Mouse (Mus musculus) heart, postnatal 0 days (tissue): ENCODE measurements at regions not wholly inside any gene's neighbourhood (a gene's known extent, or its start where the extent isn't known, plus 50 kb on each side); places are given as distances from the start of the nearest gene placed in this dataset.
"Not testable (repeated sequence)": the region's sequence is repeated elsewhere in the genome, so short reads cannot be mapped to it uniquely, and the experiment has no call there.

Source experiments
- ATAC-seq: fragments of 200-750 bp; cut with Nextera tagmentation; 2 replicates; pipeline ENCODE4 v1.8.0; 2017; ENCODE audit warnings: low read depth, moderate number of reproducible peaks, moderate library complexity; ENCODE audit not compliant: insufficient read depth
- DNase-seq: peaks from one replicate; pipeline ENCODE4 v3.0.0-alpha.2; 2016; ENCODE audit warnings: low spot score
- H3K27ac ChIP-seq: fragments of 300-500 bp; sonication (generic); 2 replicates; pipeline ENCODE4 v1.5.1; 2014; ENCODE audit warnings: low read depth, mild to moderate bottlenecking
- H3K27me3 ChIP-seq: fragments of 300-500 bp; sonication (generic); 2 replicates; pipeline ENCODE4 v1.6.1; 2014; ENCODE audit warnings: low read length, mixed read lengths; ENCODE audit not compliant: control insufficient read depth, insufficient read depth
- H3K36me3 ChIP-seq: fragments of 300-500 bp; sonication (generic); replicated peaks from 2 replicates; pipeline ENCODE4 v1.6.1; 2014; ENCODE audit warnings: low read length, mixed read lengths; ENCODE audit not compliant: control insufficient read depth, insufficient read depth
- H3K4me1 ChIP-seq: fragments of 300-500 bp; sonication (generic); 2 replicates; pipeline ENCODE4 v1.6.1; 2014; ENCODE audit warnings: antibody characterized with exemption; ENCODE audit not compliant: control insufficient read depth, insufficient read depth
- H3K4me2 ChIP-seq: fragments of 300-500 bp; sonication (generic); 2 replicates; pipeline ENCODE4 v1.6.1; 2014; ENCODE audit warnings: low read depth, mild to moderate bottlenecking, low read length, moderate library complexity
- H3K4me3 ChIP-seq: fragments of 300-500 bp; sonication (generic); 2 replicates; pipeline ENCODE4 v1.5.1; 2014; ENCODE audit warnings: low read depth, low read length
- H3K9ac ChIP-seq: fragments of 300-500 bp; sonication (generic); replicated peaks from 2 replicates; pipeline ENCODE4 v1.6.1; 2014; ENCODE audit warnings: low read depth, low read length, mixed read lengths
- H3K9me3 ChIP-seq: fragments of 300-500 bp; sonication (generic); replicated peaks from 2 replicates; pipeline ENCODE4 v1.6.1; 2016; ENCODE audit warnings: low read length; ENCODE audit not compliant: control insufficient read depth
- CTCF ChIP-seq: IDR thresholded peaks from 2 replicates; pipeline ENCODE4 v1.5.1; 2016; ENCODE audit warnings: antibody characterized with exemption, control low read depth, low read depth
- EP300 ChIP-seq: IDR thresholded peaks from 2 replicates; pipeline ENCODE4 v1.6.1; 2016; ENCODE audit warnings: antibody characterized with exemption, low read depth
- WGBS: fragments of 180-500 bp; shearing (Covaris S2); extraction: QIAGEN DNeasy Blood & Tissue Kit; methylation state at CpG from one replicate; pipeline ENCODE4 v1.1.7; 2014; 5-methylcytosine and 5-hydroxymethylcytosine counted together

DNA sequence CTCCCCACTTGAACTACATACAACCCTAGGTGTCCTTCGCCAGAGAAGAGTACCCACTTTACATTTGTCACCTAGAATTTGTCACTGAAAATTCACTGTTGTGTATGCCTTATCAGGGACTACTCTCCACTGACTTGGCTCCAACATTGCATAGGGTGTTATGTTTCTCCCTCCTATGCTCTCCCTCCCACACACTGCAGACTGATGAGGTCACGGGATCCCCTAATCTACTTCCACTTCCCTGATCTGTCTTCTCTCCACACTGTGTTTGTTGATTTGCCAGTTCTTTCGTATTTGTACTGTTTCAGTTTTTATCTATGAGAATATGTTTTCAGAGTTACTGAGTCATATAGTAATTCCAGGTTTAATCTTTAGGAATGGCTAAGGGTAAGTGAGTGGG lies 371.8 kb upstream of the Dab2 start:
- Histone ChIP-seq H3K27ac (no peak overlapping the region), H3K9ac (no peak overlapping the region), H3K4me1 (no peaks in the 10 kb centered on the region), H3K27me3 (no peaks in the 10 kb centered on the region), H3K36me3 (no peaks in the 10 kb centered on the region), H3K9me3 (no peaks in the 10 kb centered on the region), H3K4me3 (no peak overlapping the region), H3K4me2 (peak overlapping the region; percentile 21; the same call in 1 of the 2 replicates)
- no peak for TF ChIP-seq EP300
- no peak for TF ChIP-seq CTCF
- DNase-seq = peak; percentile 86
- ATAC-seq = peak; percentile 91
- 7% methylated on average over 3 of the region's 3 CpGs for WGBS

DNA sequence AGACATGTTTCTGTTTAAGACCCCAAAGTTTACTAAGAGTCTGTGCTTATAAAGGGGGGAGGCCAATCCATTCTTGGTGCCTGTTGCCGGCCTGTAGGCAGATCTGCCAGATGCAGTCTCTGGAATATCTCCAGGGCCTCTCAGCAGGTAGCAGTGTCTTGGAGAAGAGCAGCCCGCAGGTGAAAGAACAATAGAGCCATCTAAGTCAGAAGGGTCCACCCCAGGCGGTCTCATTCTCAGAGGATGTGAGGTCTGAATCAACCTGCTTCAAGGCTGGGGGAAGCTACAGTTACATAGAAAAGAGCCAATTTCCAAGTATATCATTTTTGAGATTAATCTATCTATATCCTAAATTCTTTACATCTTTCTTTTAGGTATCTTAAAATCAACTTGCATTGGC lies 366.0 kb upstream of the Dab2 start:
- no peak for DNase-seq
- no peak overlapping the region for H3K9ac ChIP-seq
- H3K27me3 ChIP-seq = no peaks in the 10 kb centered on the region
- H3K4me3 ChIP-seq = no peak overlapping the region
- 67% methylated on average over 3 of the region's 3 CpGs for WGBS
- H3K27ac ChIP-seq = no peak overlapping the region
- TF ChIP-seq CTCF = no peak
- H3K9me3 ChIP-seq = no peaks in the 10 kb centered on the region
- no peaks in the 10 kb centered on the region for H3K36me3 ChIP-seq
- no peak overlapping the region for H3K4me2 ChIP-seq
- no peaks in the 10 kb centered on the region for H3K4me1 ChIP-seq
- ATAC-seq = no peak

DNA sequence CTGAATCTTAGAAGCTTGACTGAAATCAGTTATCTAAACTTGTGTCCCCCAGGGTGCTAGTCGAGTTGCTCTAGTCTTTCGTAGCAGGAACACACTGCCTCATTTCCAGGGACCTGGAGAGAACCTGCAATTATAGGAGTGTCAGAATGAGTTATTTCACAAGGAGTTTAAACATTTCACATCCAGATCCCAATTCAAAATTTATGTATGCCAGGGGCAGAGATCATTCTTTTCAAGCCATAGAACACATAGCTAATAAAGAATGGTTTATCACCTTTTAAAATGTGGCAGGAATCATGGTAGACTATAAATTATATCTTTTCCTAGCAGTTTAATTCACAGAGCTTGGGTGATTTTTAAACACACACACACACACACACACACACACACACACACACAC lies 358.6 kb upstream of the Dab2 start:
- DNase-seq (no peak), ATAC-seq (no peak)
- Histone ChIP-seq H3K4me2 (no peak overlapping the region), H3K9me3 (no peaks in the 10 kb centered on the region), H3K27ac (no peak overlapping the region), H3K4me3 (no peak overlapping the region), H3K9ac (no peak overlapping the region), H3K36me3 (no peaks in the 10 kb centered on the region), H3K27me3 (no peaks in the 10 kb centered on the region), H3K4me1 (no peaks in the 10 kb centered on the region)
- TF ChIP-seq CTCF (no peak), EP300 (no peak)
- WGBS = 48% methylated on average over 2 of the region's 2 CpGs

DNA sequence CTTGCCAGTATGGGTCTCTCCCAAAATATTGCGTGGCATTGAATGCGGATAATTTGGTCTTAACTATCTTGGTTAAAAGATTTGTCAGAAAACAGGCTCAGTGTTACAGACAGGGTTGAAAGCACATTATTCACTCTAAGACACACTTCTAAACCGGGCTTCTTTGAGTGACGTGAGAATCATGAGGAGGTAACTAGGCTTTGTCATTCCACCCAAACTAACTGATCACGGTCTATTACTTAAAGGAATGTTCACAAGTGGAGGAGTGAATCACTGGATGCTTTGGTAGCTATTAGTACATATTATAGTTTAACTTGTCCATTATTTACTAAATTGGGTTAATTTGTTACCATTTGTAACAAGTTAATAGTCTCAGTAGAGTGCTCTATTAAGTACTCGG lies 352.9 kb upstream of the Dab2 start:
- Histone ChIP-seq H3K4me2 (no peak overlapping the region), H3K27me3 (no peaks in the 10 kb centered on the region), H3K36me3 (no peaks in the 10 kb centered on the region), H3K4me3 (no peak overlapping the region), H3K4me1 (no peaks in the 10 kb centered on the region), H3K9me3 (no peaks in the 10 kb centered on the region), H3K27ac (no peak overlapping the region), H3K9ac (no peak overlapping the region)
- ATAC-seq (no peak), DNase-seq (no peak)
- no peak for TF ChIP-seq CTCF
- no peak for TF ChIP-seq EP300
- WGBS = 86% methylated on average over 6 of the region's 6 CpGs

DNA sequence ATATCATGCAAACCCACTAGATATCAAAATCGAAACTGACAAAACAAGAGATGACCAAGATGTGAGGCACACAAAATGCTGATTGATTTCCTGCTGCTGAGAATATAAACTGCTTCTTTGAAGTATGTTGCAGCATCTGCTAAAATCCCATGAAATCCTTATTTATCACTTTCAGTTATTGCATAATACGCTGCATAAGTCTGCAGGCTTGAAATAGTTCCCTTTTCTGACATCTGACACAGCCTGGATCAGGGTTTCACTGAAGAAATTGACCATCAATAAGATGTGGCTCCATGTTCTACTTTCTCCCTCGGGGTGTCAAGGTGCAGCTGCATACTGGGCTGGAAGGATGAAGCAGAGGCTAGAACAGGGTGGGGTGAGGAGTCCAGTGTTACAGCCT lies 348.7 kb upstream of the Dab2 start:
- WGBS = 82% methylated on average over 3 of the region's 3 CpGs
- Histone ChIP-seq H3K36me3 (no peaks in the 10 kb centered on the region), H3K4me3 (no peak overlapping the region), H3K9ac (no peak overlapping the region), H3K9me3 (no peaks in the 10 kb centered on the region), H3K27ac (no peak overlapping the region), H3K4me2 (no peak overlapping the region), H3K27me3 (no peaks in the 10 kb centered on the region), H3K4me1 (no peaks in the 10 kb centered on the region)
- ATAC-seq (no peak), DNase-seq (no peak)
- TF ChIP-seq CTCF (no peak), EP300 (no peak)

DNA sequence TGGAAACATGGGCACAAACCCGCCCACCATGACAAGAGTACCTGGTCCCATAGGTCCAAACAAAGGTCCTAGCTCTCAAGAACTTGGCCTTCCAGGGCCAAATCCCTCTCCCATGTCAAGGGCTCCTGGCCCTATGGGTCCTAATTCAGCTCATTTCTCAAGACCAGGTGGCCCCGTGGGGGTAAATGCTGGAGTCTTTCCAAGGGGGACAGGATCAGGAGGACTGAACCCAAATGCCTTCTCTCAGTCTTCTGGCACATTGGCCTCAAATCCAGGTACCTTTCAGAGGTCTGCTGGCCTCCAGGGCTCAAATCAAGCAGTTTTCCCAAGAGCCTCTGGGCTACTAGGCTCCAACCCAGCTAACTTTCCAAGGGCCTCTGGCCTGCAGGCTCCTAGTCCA lies 347.9 kb upstream of the Dab2 start:
- not testable (repeated sequence) for H3K27ac ChIP-seq, H3K4me1 ChIP-seq, H3K4me2 ChIP-seq, H3K4me3 ChIP-seq, H3K9ac ChIP-seq, ATAC-seq, DNase-seq, H3K27me3 ChIP-seq, H3K36me3 ChIP-seq, H3K9me3 ChIP-seq
- WGBS = 85% methylated on average over 2 of the region's 2 CpGs
